Mouse (Mus musculus): Measurements from ENCODE around the gene Eci3. TPM values are rescaled to one million over a fixed set of nuclear protein-coding genes. Genes with fewer than 3 reads are reported as not detected.
"Not testable (repeated sequence)": the region's sequence is repeated elsewhere in the genome, so short reads cannot be mapped to it uniquely, and the experiment has no call there.

Eci3 gene
- not detected in 2 replicates for total RNA-seq (2014; fragmentation: Nextera tagmentation)
- not detected in 2 replicates for total RNA-seq (2017)
- not detected in 2 replicates for polyA plus RNA-seq (2012)

DNA sequence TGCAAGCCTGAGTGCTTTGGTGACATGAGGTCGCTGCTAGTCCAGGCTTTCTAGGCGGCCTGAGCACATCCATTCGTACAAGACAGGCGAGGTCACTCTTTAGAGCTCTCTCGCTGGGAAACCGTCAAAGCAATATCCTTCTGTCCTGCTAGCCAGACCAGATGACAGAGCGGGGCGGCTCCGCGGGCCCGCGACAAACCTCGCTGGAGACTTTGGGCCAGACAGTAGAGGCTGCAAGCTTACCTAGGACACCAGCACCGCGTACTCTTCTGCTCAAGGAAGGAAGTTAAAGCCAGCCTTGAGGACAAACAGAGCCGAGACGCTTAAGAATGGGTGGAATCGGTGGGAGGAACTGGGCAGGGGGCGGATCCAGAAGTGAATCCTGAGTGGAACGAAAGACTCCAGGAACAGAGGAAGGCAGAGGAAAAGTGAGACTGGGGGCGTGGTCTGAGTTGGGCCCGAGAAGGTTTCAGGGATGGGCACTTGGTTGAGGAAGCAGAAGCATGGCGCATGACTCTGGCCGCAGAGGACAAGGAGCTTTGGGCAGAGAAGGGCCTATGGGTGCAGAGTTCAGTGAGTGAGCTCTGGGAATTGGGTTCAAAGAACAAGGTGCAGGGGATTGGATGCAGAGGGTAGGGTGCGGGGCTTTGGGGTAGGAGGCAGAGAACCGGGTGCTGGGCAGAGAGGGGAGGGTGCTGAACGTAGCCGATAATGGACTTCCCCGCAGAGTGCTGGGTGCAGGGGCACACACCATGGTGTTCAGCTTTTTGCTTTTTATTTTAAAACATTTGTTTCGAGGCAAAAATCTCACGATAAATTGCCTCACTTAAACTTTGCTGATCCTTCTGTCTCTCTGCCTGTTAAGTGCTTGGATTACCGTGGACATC lies at the start of gene Eci3:
Gene Eci3 (minus strand): TSS at position 300 of the 887 bp plus-strand sequence.
- ATAC-seq (ENCODE audit: extremely low read depth, insufficient number of reproducible peaks, low FRiP score, poor library complexity, severe bottlenecking) (no peak), DNase-seq (ENCODE audit: low spot score) (no peak)
- Histone ChIP-seq H3K4me1 (ENCODE audit: insufficient read depth, low read depth, low read length) (no peaks in the 10 kb centered on the region; the same call in 1 of the 2 replicates), H3K36me3 (replicated peaks) (no peaks in the 10 kb centered on the region), H3K27me3 (ENCODE audit: insufficient read depth, low read length) (peaks cover 38% of the 10 kb centered on the region), H3K9me3 (replicated peaks) (no peaks in the 10 kb centered on the region), H3K4me3 (ENCODE audit: low read depth, low read length) (no peak within 1 kb of the TSS)
- TF ChIP-seq CTCF (IDR thresholded peaks at IDR 0.05; ENCODE audit: low read depth, low read length) (no peak), GATA2 (IDR thresholded peaks at IDR 0.05; ENCODE audit: borderline replicate concordance, low read depth, low read length) (no peak), GATA1 (IDR thresholded peaks at IDR 0.05; ENCODE audit: borderline replicate concordance, low read length) (no peak), TAL1 (conservative IDR thresholded peaks at IDR 0.05; ENCODE audit: low read depth, low read length) (no peak), POLR2AphosphoS5 (IDR thresholded peaks at IDR 0.05; ENCODE audit: insufficient replicate concordance, low read depth, low read length) (no peak)

DNA sequence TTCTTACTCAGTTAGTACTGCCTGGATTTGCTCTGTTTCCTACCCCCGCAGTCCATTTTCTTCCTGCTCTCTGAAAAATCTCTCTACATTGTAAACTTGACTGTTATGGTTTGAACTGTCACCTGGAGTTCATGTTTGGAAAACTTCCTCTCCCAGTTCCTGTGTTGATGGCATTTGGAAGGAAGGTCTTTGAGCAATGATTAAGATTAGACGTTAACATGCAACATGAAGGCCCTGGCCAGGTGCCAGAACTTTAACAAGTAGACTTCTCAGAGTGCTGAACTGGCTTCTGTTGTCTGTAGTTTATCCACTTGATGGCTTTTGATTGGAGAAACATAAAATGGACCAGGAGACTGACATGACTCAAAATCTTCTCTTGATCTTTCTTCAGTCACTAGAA lies 32.3 kb upstream of the Eci3 start:
- Histone ChIP-seq H3K36me3 (replicated peaks) (peaks cover 10% of the 10 kb centered on the region), H3K9me3 (replicated peaks) (no peaks in the 10 kb centered on the region), H3K27me3 (ENCODE audit: insufficient read depth, low read length) (no peaks in the 10 kb centered on the region; the same call in 1 of the 2 replicates), H3K4me1 (ENCODE audit: insufficient read depth, low read depth, low read length) (peaks cover 30% of the 10 kb centered on the region), H3K4me3 (ENCODE audit: low read depth, low read length) (no peak overlapping the region)
- no peak for ATAC-seq (ENCODE audit: extremely low read depth, insufficient number of reproducible peaks, low FRiP score, poor library complexity, severe bottlenecking)
- no peak for TF ChIP-seq TAL1 (conservative IDR thresholded peaks at IDR 0.05; ENCODE audit: low read depth, low read length)
- no peak for TF ChIP-seq GATA1 (IDR thresholded peaks at IDR 0.05; ENCODE audit: borderline replicate concordance, low read length)
- no peak for TF ChIP-seq CTCF (IDR thresholded peaks at IDR 0.05; ENCODE audit: low read depth, low read length)
- no peak for DNase-seq (ENCODE audit: low spot score)

DNA sequence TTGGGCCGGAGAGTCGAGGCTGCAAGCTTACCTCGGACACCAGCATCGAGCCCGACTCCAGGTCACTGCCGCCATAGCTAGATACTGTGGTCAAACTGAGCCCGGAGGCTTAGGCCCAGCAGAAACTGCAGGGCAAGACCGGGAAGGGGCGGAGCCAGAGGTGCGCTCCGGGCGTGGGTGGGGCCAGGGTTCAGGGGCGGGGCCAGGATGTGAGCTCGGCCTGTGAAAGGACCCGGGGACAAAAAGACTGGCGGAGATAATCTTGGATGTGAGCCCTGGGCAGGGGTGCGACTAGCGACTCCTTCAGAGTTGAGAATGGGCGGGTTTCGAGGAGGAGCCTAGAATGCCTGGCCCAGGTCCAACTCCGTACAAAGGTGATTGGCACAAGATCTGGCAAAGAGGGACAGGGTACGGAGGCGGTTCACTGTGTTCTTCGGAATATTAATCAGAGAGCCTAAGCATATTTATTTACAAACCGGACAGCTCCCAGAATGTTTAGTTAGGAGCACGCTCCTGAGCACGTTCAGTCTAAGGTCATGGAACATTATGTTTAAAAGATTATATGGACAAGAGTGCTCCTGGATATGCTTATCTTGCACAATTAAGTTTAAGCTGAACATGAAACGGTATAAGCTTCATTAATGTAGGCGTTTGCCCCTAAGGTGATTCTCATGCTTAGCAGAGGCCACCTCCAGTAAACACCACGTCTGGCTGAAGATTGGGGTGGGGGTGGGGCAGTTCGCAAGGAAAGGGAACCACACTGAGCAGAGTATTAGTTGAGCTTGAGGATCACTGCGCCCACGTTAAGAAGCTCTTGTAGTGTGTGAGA lies 30.6 kb upstream of the Eci3 start:
- H3K4me3 ChIP-seq (ENCODE audit: low read depth, low read length): peak overlapping the region; percentile 79
- no peaks in the 10 kb centered on the region for H3K9me3 ChIP-seq (replicated peaks)
- H3K4me1 ChIP-seq (ENCODE audit: insufficient read depth, low read depth, low read length): peaks cover 30% of the 10 kb centered on the region
- ATAC-seq (ENCODE audit: extremely low read depth, insufficient number of reproducible peaks, low FRiP score, poor library complexity, severe bottlenecking) (peak; percentile 94), DNase-seq (ENCODE audit: low spot score) (peak; percentile 88)
- no peak for TF ChIP-seq POLR2AphosphoS5 (IDR thresholded peaks at IDR 0.05; ENCODE audit: insufficient replicate concordance, low read depth, low read length)
- H3K36me3 ChIP-seq (replicated peaks): peaks cover 23% of the 10 kb centered on the region
- no peaks in the 10 kb centered on the region; the same call in 1 of the 2 replicates for H3K27me3 ChIP-seq (ENCODE audit: insufficient read depth, low read length)

DNA sequence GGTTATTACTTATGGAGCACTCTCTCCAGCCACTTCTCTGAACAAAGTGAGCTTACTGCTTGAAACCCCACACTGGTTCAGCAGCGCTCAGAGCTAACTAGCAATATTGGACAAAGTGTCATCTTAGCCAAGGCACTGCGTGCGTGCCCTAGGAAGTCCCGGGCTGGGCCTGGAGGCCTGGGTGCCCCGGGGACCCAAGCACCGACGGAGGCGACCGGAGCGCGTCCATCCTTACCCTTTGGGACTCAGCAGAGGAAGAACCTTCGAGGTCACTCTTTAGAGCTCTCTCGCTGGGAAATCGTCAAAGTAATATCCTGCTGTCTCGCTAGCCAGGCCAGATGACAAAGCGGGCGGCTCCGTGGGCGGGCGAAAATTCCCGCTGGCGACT lies 30.0 kb upstream of the Eci3 start:
- H3K9me3 ChIP-seq (replicated peaks): no peaks in the 10 kb centered on the region
- peak overlapping the region; percentile 79 for H3K4me3 ChIP-seq (ENCODE audit: low read depth, low read length)
- H3K36me3 ChIP-seq (replicated peaks): peaks cover 28% of the 10 kb centered on the region
- ATAC-seq (ENCODE audit: extremely low read depth, insufficient number of reproducible peaks, low FRiP score, poor library complexity, severe bottlenecking) (no peak), DNase-seq (ENCODE audit: low spot score) (peak; percentile 31)
- peaks cover 30% of the 10 kb centered on the region for H3K4me1 ChIP-seq (ENCODE audit: insufficient read depth, low read depth, low read length)
- no peaks in the 10 kb centered on the region for H3K27me3 ChIP-seq (ENCODE audit: insufficient read depth, low read length)
- TF ChIP-seq POLR2AphosphoS5 (IDR thresholded peaks at IDR 0.05; ENCODE audit: insufficient replicate concordance, low read depth, low read length): no peak
- no peak for TF ChIP-seq GATA1 (IDR thresholded peaks at IDR 0.05; ENCODE audit: borderline replicate concordance, low read length)
- no peak for TF ChIP-seq TAL1 (conservative IDR thresholded peaks at IDR 0.05; ENCODE audit: low read depth, low read length)
- no peak for TF ChIP-seq CTCF (IDR thresholded peaks at IDR 0.05; ENCODE audit: low read depth, low read length)
- TF ChIP-seq GATA2 (IDR thresholded peaks at IDR 0.05; ENCODE audit: borderline replicate concordance, low read depth, low read length): no peak

DNA sequence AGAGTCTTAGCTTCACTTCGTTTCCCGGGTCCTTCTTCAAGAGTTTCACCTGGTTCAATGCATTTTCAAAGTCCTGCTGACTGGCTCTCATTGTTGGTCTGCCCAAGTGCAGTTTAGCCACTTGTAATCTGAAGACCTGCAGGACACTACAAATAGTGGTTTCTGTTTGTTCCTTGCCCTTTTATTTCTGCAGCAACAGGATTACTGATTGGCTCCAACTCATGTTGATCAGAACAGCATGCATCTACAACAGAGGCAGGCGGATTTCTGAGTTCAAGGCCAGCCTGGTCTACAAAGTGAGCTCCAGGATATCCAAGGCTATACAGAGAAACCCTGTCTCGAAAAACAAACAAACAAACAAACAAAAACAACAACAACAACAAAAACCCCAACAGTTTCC lies 29.5 kb upstream of the Eci3 start:
- no peaks in the 10 kb centered on the region for H3K27me3 ChIP-seq (ENCODE audit: insufficient read depth, low read length)
- no peaks in the 10 kb centered on the region for H3K9me3 ChIP-seq (replicated peaks)
- peaks cover 33% of the 10 kb centered on the region for H3K36me3 ChIP-seq (replicated peaks)
- DNase-seq (ENCODE audit: low spot score) (no peak), ATAC-seq (ENCODE audit: extremely low read depth, insufficient number of reproducible peaks, low FRiP score, poor library complexity, severe bottlenecking) (no peak)
- H3K4me1 ChIP-seq (ENCODE audit: insufficient read depth, low read depth, low read length): peaks cover 30% of the 10 kb centered on the region
- peak overlapping the region; percentile 79; the same call in 1 of the 2 replicates for H3K4me3 ChIP-seq (ENCODE audit: low read depth, low read length)
- TF ChIP-seq GATA1 (IDR thresholded peaks at IDR 0.05; ENCODE audit: borderline replicate concordance, low read length) (no peak), TAL1 (conservative IDR thresholded peaks at IDR 0.05; ENCODE audit: low read depth, low read length) (no peak), CTCF (IDR thresholded peaks at IDR 0.05; ENCODE audit: low read depth, low read length) (no peak), POLR2AphosphoS5 (IDR thresholded peaks at IDR 0.05; ENCODE audit: insufficient replicate concordance, low read depth, low read length) (no peak), GATA2 (IDR thresholded peaks at IDR 0.05; ENCODE audit: borderline replicate concordance, low read depth, low read length) (no peak)

DNA sequence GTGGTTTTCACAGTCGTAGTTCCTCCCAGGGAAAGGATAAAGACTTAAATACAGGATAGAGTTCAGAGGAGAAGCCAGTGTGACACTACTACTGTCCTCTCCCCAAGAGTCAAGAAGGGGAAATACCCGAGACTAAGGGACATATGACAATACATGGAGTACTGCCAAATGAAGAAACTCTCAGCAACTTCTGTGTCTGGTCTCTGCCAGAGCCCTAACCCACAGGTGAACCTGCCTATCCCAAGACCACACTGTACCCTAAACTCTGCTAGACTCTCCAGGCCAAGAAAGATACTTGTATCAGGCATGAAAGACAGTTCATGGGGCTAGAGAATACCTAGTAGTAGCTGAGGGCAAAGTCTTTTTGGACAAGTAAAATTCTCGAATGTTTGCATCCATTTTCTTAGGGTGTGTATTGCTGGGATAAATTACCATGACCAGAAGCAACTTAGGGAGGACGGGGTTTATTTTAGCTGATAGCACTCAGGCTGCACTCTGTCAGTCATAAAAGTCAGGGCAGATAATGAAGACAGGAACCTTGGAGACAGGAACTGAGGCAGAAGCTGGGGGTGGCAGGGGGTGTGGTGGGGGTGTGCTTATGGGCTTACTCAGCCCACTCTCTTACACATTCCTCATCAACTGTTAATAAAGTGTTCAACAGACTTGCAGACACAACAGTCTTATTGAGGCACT lies 28.1 kb upstream of the Eci3 start:
- H3K4me1 ChIP-seq (ENCODE audit: insufficient read depth, low read depth, low read length): peaks cover 30% of the 10 kb centered on the region
- DNase-seq (ENCODE audit: low spot score) (no peak), ATAC-seq (ENCODE audit: extremely low read depth, insufficient number of reproducible peaks, low FRiP score, poor library complexity, severe bottlenecking) (no peak)
- no peaks in the 10 kb centered on the region for H3K9me3 ChIP-seq (replicated peaks)
- no peaks in the 10 kb centered on the region for H3K27me3 ChIP-seq (ENCODE audit: insufficient read depth, low read length)
- no peak overlapping the region for H3K4me3 ChIP-seq (ENCODE audit: low read depth, low read length)
- peaks cover 47% of the 10 kb centered on the region for H3K36me3 ChIP-seq (replicated peaks)
- no peak for TF ChIP-seq POLR2AphosphoS5 (IDR thresholded peaks at IDR 0.05; ENCODE audit: insufficient replicate concordance, low read depth, low read length)
- TF ChIP-seq GATA1 (IDR thresholded peaks at IDR 0.05; ENCODE audit: borderline replicate concordance, low read length): no peak

DNA sequence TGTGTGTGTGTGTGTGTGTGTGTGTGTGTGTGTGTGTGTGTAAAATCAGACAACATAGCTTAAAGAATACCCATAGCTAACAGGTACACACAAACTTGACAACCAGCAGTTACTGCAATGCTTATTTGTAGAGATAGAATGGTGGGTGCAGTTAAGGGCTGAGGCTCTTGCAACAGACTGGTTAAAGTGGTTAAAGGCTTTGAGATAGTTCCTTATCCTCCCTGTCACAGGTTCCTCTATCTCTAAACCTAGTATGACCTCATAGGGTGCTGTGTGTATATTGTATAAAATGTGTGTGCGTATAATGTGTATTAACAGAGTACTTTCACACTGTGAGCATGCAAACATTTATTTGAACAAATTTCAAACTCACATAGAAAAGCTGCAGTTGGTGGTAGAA lies 19.9 kb upstream of the Eci3 start:
- H3K36me3 ChIP-seq (replicated peaks): peaks cover 80% of the 10 kb centered on the region
- not testable (repeated sequence) for DNase-seq (ENCODE audit: low spot score); ATAC-seq (ENCODE audit: extremely low read depth, insufficient number of reproducible peaks, low FRiP score, poor library complexity, severe bottlenecking); H3K27me3 ChIP-seq (ENCODE audit: insufficient read depth, low read length); H3K9me3 ChIP-seq (replicated peaks); H3K4me3 ChIP-seq (ENCODE audit: low read depth, low read length); H3K4me1 ChIP-seq (ENCODE audit: insufficient read depth, low read depth, low read length)

DNA sequence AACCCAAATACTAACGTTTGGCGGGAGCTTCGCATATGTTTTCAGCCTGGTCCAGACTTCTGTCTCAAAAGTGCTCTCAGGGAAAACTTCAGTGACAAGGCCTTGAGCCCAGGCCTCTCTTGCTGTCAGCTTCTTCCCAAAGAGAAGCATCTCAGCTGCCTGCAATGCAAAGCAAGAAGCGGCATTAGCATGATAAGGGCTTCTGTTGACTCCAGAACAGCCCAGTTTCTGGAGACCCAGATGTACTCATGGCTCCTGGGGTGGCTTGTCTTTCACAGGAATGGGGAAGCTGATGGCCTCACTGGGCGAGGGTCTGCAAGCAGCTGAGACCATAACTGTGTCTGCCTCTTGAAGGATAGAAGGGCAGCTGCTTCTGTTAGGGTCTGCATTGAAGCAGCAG lies 15.0 kb upstream of the Eci3 start:
- H3K4me1 ChIP-seq (ENCODE audit: insufficient read depth, low read depth, low read length); ATAC-seq (ENCODE audit: extremely low read depth, insufficient number of reproducible peaks, low FRiP score, poor library complexity, severe bottlenecking); H3K4me3 ChIP-seq (ENCODE audit: low read depth, low read length); H3K9me3 ChIP-seq (replicated peaks); DNase-seq (ENCODE audit: low spot score); H3K27me3 ChIP-seq (ENCODE audit: insufficient read depth, low read length): not testable (repeated sequence)
- peaks cover 51% of the 10 kb centered on the region for H3K36me3 ChIP-seq (replicated peaks)

All from G1E (cell line).